Mouse (Mus musculus) lung, embryonic 15.5 days (tissue): Measurements from ENCODE around the gene Fitm2. TPM values are rescaled to one million over a fixed set of nuclear protein-coding genes. Genes with fewer than 3 reads are reported as not detected.

ENCODE experiments used
- ATAC-seq: fragments of 200-750 bp; cut with Nextera tagmentation; 2 replicates; pipeline ENCODE4 v1.8.0; 2017; ENCODE audit warnings: moderate number of reproducible peaks, borderline replicate concordance; ENCODE audit not compliant: low FRiP score, low TSS enrichment; ENCODE audit errors: extremely low read depth
- H3K27ac ChIP-seq: fragments of 300-500 bp; sonication (generic); 2 replicates; pipeline ENCODE4 v1.5.1; 2015; ENCODE audit warnings: moderate library complexity, mild to moderate bottlenecking, inconsistent platforms
- H3K27me3 ChIP-seq: fragments of 300-500 bp; sonication (generic); 2 replicates; pipeline ENCODE4 v1.6.1; 2015; ENCODE audit warnings: inconsistent platforms
- H3K36me3 ChIP-seq: fragments of 300-500 bp; sonication (generic); 2 replicates; pipeline ENCODE4 v1.6.1; 2015; ENCODE audit warnings: inconsistent platforms
- H3K4me1 ChIP-seq: fragments of 300-500 bp; sonication (generic); 2 replicates; pipeline ENCODE4 v1.6.1; 2015; ENCODE audit warnings: inconsistent platforms
- H3K4me2 ChIP-seq: fragments of 300-500 bp; sonication (generic); 2 replicates; pipeline ENCODE4 v1.6.1; 2015; ENCODE audit warnings: inconsistent platforms, mild to moderate bottlenecking, moderate library complexity
- H3K4me3 ChIP-seq: fragments of 300-500 bp; sonication (generic); 2 replicates; pipeline ENCODE4 v1.5.1; 2015; ENCODE audit warnings: mild to moderate bottlenecking, inconsistent platforms
- H3K9ac ChIP-seq: fragments of 300-500 bp; sonication (generic); 2 replicates; pipeline ENCODE4 v1.6.1; 2015; ENCODE audit warnings: inconsistent platforms
- H3K9me3 ChIP-seq: fragments of 300-500 bp; sonication (generic); 2 replicates; pipeline ENCODE4 v1.6.1; 2016; ENCODE audit warnings: inconsistent platforms
- WGBS: fragments of 180-500 bp; shearing (Covaris S2); methylation state at CpG from one replicate; pipeline ENCODE4 v1.1.7; 2015; 5-methylcytosine and 5-hydroxymethylcytosine counted together
- polyA plus RNA-seq: library from polyadenylated mRNA; unstranded; fragments of >200 nt; fragmentation: Nextera tagmentation; extraction: Ambion mirVana; gene quantifications from 2 replicates; pipeline ENCODE4 v1.2.1, GENCODE M21; 2015

Gene Fitm2
- polyA plus RNA-seq, 1 experiment from 2014 or later = 10.1 TPM

DNA sequence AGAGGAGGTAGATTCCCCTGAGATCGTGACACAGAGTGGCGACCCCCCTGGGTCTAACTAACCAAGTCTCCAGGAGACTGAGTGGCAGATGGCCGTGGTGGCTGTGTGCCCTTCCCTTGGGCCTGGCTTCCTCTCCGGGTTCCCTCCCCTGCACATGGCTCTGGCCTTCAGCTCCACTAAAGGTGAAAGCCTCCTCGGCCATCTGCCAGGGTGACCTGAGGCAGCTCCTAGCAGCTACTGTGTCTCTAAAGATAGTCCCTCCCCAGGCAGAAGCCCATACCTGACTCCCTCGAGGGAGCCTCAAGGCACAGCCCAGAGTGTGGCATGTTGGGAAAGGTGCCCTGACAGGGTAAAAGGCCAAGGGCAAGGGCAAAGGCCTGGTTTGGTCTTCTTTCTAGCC is 28.9 kb downstream of the Fitm2 start:
- no peaks in the 10 kb centered on the region for H3K9me3 ChIP-seq
- peaks cover 14% of the 10 kb centered on the region for H3K27me3 ChIP-seq
- no peak overlapping the region for H3K27ac ChIP-seq
- ATAC-seq = no peak
- H3K9ac ChIP-seq = no peak overlapping the region
- H3K4me1 ChIP-seq = 0 out of 2 replicates have a peak, but pooled peaks cover 2% of the 10 kb centered on the region
- WGBS = 50% methylated on average over 6 of the region's 6 CpGs
- H3K36me3 ChIP-seq = no peaks in the 10 kb centered on the region
- no peak overlapping the region for H3K4me3 ChIP-seq
- no peak overlapping the region for H3K4me2 ChIP-seq

- no peak overlapping the region for H3K27ac ChIP-seq
- H3K9ac ChIP-seq = no peak overlapping the region
- no peaks in the 10 kb centered on the region for H3K9me3 ChIP-seq
- no peak overlapping the region for H3K4me2 ChIP-seq
- peaks cover 8% of the 10 kb centered on the region for H3K4me1 ChIP-seq
- no peaks in the 10 kb centered on the region for H3K36me3 ChIP-seq
- peaks cover 28% of the 10 kb centered on the region for H3K27me3 ChIP-seq
- no peak for ATAC-seq
- 58% methylated on average over 1 of the region's 1 CpGs for WGBS
- H3K4me3 ChIP-seq = no peak overlapping the region
These were observed 32.9 kb downstream of the Fitm2 start for GRCm38 (mm10) chr2:163439488-163439887.

DNA sequence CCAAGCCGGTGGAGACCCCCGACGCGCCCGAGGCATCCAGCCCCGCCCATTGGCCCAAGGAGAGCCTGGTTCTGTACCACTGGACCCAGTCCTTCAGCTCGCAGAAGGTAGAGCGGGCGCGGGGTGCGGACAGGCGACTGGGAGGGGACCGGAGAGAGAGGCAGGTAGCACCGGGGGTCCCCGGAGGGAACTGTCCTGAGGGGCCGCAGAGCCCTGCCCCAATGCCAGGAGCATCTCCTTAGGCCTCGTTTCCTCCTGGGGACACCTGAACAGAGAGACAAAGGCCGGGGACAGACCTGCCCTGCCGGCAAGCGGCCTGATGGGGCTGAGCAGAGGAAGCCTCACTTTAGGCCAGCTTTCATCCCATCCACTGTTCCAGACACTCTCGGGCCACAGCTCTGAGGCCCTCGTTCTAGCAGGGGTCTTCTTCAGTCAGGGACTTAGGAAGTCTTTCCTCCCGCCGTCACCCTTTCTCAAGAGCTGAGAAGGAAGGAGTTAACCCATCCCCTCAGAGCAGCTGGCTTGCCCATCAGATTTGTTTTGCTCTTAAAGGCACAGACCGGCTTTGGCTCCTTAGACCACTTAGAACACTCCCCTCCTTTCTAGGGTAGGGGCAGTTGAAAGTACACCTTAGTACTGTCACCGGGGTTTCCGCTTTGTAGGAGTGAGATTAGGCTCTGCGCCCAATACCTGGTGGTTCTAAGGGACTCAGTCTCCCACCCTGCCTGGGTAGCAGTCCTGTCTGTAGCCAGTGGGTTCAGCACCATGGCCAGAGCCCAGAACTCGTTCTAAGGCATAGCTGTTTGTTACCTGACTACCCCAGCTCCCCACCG is 33.6 kb downstream of the Fitm2 start:
- no peak overlapping the region for H3K9ac ChIP-seq
- H3K27me3 ChIP-seq = peaks cover 28% of the 10 kb centered on the region
- peak overlapping the region; percentile 17; the same call in 1 of the 2 replicates for H3K4me3 ChIP-seq
- H3K9me3 ChIP-seq = no peaks in the 10 kb centered on the region
- ATAC-seq = no peak
- no peaks in the 10 kb centered on the region for H3K36me3 ChIP-seq
- H3K4me2 ChIP-seq = peak overlapping the region; percentile 46
- H3K27ac ChIP-seq = no peak overlapping the region
- H3K4me1 ChIP-seq = peaks cover 8% of the 10 kb centered on the region
- 2% methylated on average over 30 of the region's 30 CpGs for WGBS

- Histone ChIP-seq H3K27ac (no peak within 1 kb of the TSS), H3K27me3 (peaks cover 28% of the 10 kb centered on the region), H3K36me3 (no peaks in the 10 kb centered on the region), H3K9me3 (no peaks in the 10 kb centered on the region), H3K4me1 (peaks cover 8% of the 10 kb centered on the region), H3K4me2 (peak within 1 kb of the TSS; percentile 46), H3K4me3 (peak within 1 kb of the TSS; percentile 17; the same call in 1 of the 2 replicates), H3K9ac (no peak within 1 kb of the TSS)
- ATAC-seq = no peak
- WGBS = 0% methylated on average over 15 of the region's 18 CpGs
These were observed 34.2 kb downstream of the Fitm2 start, which contains the start of gene Gdap1l1 for GRCm38 (mm10) chr2:163438246-163438618. Gene Gdap1l1 (plus strand): TSS chr2:163438476.

DNA sequence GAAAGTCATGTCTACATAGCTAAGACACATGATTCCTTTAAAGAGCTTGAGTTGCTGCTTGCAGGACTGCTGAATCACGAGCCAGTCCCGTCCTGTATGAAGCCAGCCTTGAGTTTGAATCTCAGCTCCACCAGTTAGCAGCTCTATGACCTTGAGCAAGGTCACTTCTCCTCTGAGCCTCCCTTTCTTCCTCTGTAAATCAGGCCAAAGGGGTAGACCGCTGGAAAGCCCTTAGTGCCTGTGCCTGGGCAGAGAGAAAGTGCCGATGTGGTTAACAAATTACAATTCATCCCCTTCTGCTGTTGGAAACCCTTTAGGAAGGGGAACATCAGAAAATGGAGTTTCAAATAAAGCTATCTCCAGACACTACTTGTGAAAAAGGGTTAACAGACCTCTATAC is 34.6 kb downstream of the Fitm2 start:
- Histone ChIP-seq H3K9ac (no peak overlapping the region), H3K36me3 (no peaks in the 10 kb centered on the region), H3K4me3 (no peak overlapping the region), H3K4me2 (no peak overlapping the region; the same call in 1 of the 2 replicates), H3K27me3 (peaks cover 28% of the 10 kb centered on the region), H3K9me3 (no peaks in the 10 kb centered on the region), H3K27ac (no peak overlapping the region), H3K4me1 (peaks cover 8% of the 10 kb centered on the region)
- WGBS = 43% methylated on average over 4 of the region's 4 CpGs
- ATAC-seq = no peak

- 8% methylated on average over 4 of the region's 4 CpGs for WGBS
- no peak for ATAC-seq
- no peak overlapping the region for H3K4me2 ChIP-seq
- peaks cover 18% of the 10 kb centered on the region for H3K27me3 ChIP-seq
- no peak overlapping the region for H3K4me3 ChIP-seq
- no peaks in the 10 kb centered on the region for H3K9me3 ChIP-seq
- H3K4me1 ChIP-seq = peaks cover 8% of the 10 kb centered on the region
- H3K36me3 ChIP-seq = no peaks in the 10 kb centered on the region
- no peak overlapping the region for H3K9ac ChIP-seq
- H3K27ac ChIP-seq = no peak overlapping the region
These were observed 38.5 kb downstream of the Fitm2 start for GRCm38 (mm10) chr2:163433971-163434370.

GRCm38 (mm10) chr2:163431289-163431688 is 41.1 kb downstream of the Fitm2 start:
- WGBS = 78% methylated on average over 9 of the region's 9 CpGs
- Histone ChIP-seq H3K36me3 (no peaks in the 10 kb centered on the region), H3K4me1 (no peaks in the 10 kb centered on the region), H3K4me2 (no peak overlapping the region), H3K27me3 (no peaks in the 10 kb centered on the region), H3K9me3 (no peaks in the 10 kb centered on the region), H3K4me3 (no peak overlapping the region), H3K9ac (no peak overlapping the region), H3K27ac (no peak overlapping the region)
- no peak for ATAC-seq

- Histone ChIP-seq H3K27ac (no peak overlapping the region), H3K4me3 (no peak overlapping the region), H3K9ac (no peak overlapping the region), H3K36me3 (no peaks in the 10 kb centered on the region), H3K9me3 (no peaks in the 10 kb centered on the region), H3K4me2 (no peak overlapping the region), H3K4me1 (no peaks in the 10 kb centered on the region), H3K27me3 (no peaks in the 10 kb centered on the region)
- 39% methylated on average over 4 of the region's 4 CpGs for WGBS
- ATAC-seq = no peak
These were observed 44.0 kb downstream of the Fitm2 start for GRCm38 (mm10) chr2:163428346-163429011.

GRCm38 (mm10) chr2:163424597-163424996 is 47.8 kb downstream of the Fitm2 start, which contains the start of gene Oser1:
Gene Oser1 (minus strand): TSS chr2:163424697.
- H3K9ac ChIP-seq = no peak within 1 kb of the TSS
- no peaks in the 10 kb centered on the region for H3K27me3 ChIP-seq
- no peak within 1 kb of the TSS for H3K4me2 ChIP-seq
- WGBS = 75% methylated on average over 6 of the region's 6 CpGs
- H3K4me3 ChIP-seq = no peak within 1 kb of the TSS
- H3K4me1 ChIP-seq = peaks cover 12% of the 10 kb centered on the region
- ATAC-seq = no peak
- no peak within 1 kb of the TSS for H3K27ac ChIP-seq
- H3K9me3 ChIP-seq = no peaks in the 10 kb centered on the region
- H3K36me3 ChIP-seq = no peaks in the 10 kb centered on the region

GRCm38 (mm10) chr2:163422895-163423660 is 49.4 kb downstream of the Fitm2 start:
- H3K4me2 ChIP-seq = no peak overlapping the region
- H3K9me3 ChIP-seq = no peaks in the 10 kb centered on the region
- peaks cover 17% of the 10 kb centered on the region for H3K4me1 ChIP-seq
- no peak overlapping the region for H3K27ac ChIP-seq
- ATAC-seq = no peak
- no peak overlapping the region for H3K4me3 ChIP-seq
- no peaks in the 10 kb centered on the region for H3K36me3 ChIP-seq
- no peaks in the 10 kb centered on the region for H3K27me3 ChIP-seq
- no peak overlapping the region for H3K9ac ChIP-seq
- 74% methylated on average over 9 of the region's 9 CpGs for WGBS

DNA sequence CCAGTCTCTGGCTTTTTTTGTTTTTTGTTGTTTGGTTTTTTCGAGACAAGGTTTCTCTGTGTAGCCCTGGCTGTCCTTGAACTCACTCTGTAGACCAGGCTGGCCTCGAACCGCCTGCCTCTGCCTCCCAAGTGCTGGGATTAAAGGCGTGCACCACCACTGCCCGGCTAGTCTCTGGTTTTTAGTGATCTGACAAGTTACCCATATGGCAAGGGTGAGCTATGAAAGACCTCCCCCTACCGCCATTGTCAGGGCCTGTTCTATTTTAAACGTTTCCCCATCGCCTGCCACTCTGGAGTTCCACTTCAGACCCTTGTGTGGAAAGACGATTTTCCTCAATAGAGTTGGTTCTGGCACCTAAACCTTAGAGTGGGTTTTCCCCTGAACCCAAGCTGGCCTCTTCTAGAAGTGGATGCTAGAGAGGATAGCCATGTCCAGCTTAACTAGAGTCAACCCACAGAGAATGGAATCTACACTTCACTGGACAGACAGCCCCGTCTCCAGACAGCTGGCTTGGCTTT is 52.0 kb downstream of the Fitm2 start:
- H3K36me3 ChIP-seq = no peaks in the 10 kb centered on the region
- H3K27me3 ChIP-seq = no peaks in the 10 kb centered on the region
- H3K4me2 ChIP-seq = peak overlapping the region; percentile 72
- no peak overlapping the region for H3K27ac ChIP-seq
- no peaks in the 10 kb centered on the region for H3K9me3 ChIP-seq
- ATAC-seq = no peak
- H3K9ac ChIP-seq = peak overlapping the region; percentile 68
- peak overlapping the region; percentile 74 for H3K4me3 ChIP-seq
- H3K4me1 ChIP-seq = peaks cover 25% of the 10 kb centered on the region
- WGBS = 20% methylated on average over 10 of the region's 10 CpGs
